Mouse (Mus musculus): ENCODE data around the gene Tmem206. TPM values are rescaled to one million over a fixed set of nuclear protein-coding genes. Genes with fewer than 3 reads are reported as not detected.
A peak's percentile ranks its signal among the peaks of the same experiment; 100 is the strongest.

Tmem206 gene
- polyA plus RNA-seq, 1 experiment from 2014 or later, result 57.0 TPM

DNA sequence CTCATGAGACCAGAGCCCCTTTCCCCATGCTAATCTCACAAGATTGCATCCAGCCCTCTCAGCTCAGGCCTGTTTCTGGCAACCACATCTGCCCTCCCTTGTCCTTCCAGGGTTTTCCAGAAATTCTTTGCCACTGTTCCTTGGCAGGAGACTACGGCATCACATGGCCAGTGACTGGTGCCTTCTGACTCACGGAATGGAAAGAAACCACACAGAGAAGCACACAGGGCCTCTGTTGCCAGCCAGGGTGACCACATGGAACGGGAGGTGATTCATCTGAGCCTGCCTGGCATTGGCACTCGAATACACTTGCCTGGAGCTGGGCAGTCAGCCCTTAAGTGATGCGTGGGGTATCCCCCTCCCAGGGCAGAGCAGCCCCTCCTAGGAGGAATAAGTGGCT lies 33.4 kb upstream of the Tmem206 start:
- H3K9ac ChIP-seq (ENCODE audit: low read length), result no peak overlapping the region
- ATAC-seq, result no peak
- H3K27me3 ChIP-seq (replicated peaks; ENCODE audit: control insufficient read depth, insufficient read depth, low read length), result no peaks in the 10 kb centered on the region
- DNase-seq (ENCODE audit: low spot score), result no peak
- no peak overlapping the region for H3K4me2 ChIP-seq (ENCODE audit: low read length)
- 71% methylated on average over 5 of the region's 5 CpGs for WGBS
- no peaks in the 10 kb centered on the region for H3K9me3 ChIP-seq (replicated peaks; ENCODE audit: control insufficient read depth, low read length)
- no peaks in the 10 kb centered on the region for H3K4me1 ChIP-seq (ENCODE audit: control insufficient read depth, insufficient read depth, low read length)
- no peak overlapping the region for H3K27ac ChIP-seq (ENCODE audit: low read depth, low read length)
- no peak overlapping the region for H3K4me3 ChIP-seq (ENCODE audit: low read depth, low read length)
- H3K36me3 ChIP-seq (ENCODE audit: control insufficient read depth, insufficient read depth, low read length), result no peaks in the 10 kb centered on the region

DNA sequence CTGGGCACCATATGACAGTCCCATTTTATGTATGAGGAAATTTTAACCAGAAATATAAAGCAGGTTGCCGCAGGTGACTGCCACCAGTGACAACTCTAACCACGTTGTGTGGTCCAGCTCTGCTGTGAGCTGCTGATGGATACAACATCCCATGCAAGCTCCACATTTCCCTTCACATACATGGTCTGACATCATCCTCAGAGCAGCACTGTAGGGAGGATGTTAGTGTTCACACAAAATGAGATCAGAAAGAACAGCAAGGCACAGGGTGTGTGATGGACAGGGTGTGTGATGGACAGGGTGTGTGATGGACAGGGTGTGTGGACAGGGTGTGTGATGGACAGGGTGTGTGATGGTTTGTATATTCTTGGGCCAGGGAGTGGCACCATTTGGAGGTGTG lies 32.7 kb upstream of the Tmem206 start:
- no peaks in the 10 kb centered on the region for H3K4me1 ChIP-seq (ENCODE audit: control insufficient read depth, insufficient read depth, low read length)
- H3K9ac ChIP-seq (ENCODE audit: low read length), result no peak overlapping the region
- H3K4me3 ChIP-seq (ENCODE audit: low read depth, low read length), result no peak overlapping the region
- H3K9me3 ChIP-seq (replicated peaks; ENCODE audit: control insufficient read depth, low read length), result no peaks in the 10 kb centered on the region
- no peak overlapping the region for H3K4me2 ChIP-seq (ENCODE audit: low read length)
- ATAC-seq (no peak), DNase-seq (ENCODE audit: low spot score) (no peak)
- 80% methylated on average over 2 of the region's 2 CpGs for WGBS
- no peaks in the 10 kb centered on the region for H3K27me3 ChIP-seq (replicated peaks; ENCODE audit: control insufficient read depth, insufficient read depth, low read length)
- H3K27ac ChIP-seq (ENCODE audit: low read depth, low read length), result no peak overlapping the region
- H3K36me3 ChIP-seq (ENCODE audit: control insufficient read depth, insufficient read depth, low read length), result no peaks in the 10 kb centered on the region

DNA sequence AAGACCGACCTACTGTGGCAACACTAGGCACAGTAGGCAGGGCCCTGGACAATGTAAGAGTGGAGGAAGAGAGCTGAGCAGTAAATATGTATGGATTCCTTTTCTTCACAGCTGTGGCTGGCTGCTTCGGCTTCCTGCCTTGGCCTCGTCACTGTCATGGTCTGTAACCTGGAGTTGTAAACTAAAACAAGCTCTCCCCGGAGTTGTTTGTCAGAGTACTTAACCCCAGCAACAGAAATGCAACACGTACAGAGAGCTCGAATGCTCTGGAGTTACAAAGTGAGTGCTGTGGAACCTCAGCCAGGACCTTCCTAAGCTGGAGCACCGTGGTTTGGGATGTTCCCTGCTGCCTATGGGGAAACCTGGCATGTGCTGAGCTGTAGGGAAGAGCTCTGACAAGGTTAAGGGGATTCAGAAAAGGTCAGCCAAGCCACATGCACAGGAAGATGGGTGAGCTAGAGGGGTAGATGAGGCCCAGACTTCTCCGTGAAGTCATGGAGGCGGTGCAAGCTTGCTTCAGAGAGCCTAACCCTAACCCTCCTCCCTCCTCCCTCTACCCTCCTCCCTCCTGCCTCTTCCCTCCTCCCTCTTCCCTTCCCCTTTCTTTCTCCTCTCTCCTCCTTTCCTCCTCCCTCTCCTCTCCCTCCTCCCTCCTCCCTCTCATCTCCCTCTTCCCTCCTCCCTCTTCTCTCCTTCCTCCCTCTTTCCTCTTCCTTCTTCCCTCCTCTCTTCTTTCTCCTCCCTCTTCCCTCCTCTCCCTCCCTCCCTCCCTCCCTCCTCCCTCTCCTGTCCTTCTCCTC lies 31.5 kb upstream of the Tmem206 start:
- Histone ChIP-seq H3K4me3 (ENCODE audit: low read depth, low read length) (no peak overlapping the region), H3K4me2 (ENCODE audit: low read length) (no peak overlapping the region), H3K27me3 (replicated peaks; ENCODE audit: control insufficient read depth, insufficient read depth, low read length) (no peaks in the 10 kb centered on the region), H3K36me3 (ENCODE audit: control insufficient read depth, insufficient read depth, low read length) (no peaks in the 10 kb centered on the region), H3K9me3 (replicated peaks; ENCODE audit: control insufficient read depth, low read length) (no peaks in the 10 kb centered on the region), H3K9ac (ENCODE audit: low read length) (no peak overlapping the region), H3K4me1 (ENCODE audit: control insufficient read depth, insufficient read depth, low read length) (no peaks in the 10 kb centered on the region), H3K27ac (ENCODE audit: low read depth, low read length) (no peak overlapping the region)
- DNase-seq (ENCODE audit: low spot score) (no peak), ATAC-seq (no peak)
- 73% methylated on average over 9 of the region's 9 CpGs for WGBS

DNA sequence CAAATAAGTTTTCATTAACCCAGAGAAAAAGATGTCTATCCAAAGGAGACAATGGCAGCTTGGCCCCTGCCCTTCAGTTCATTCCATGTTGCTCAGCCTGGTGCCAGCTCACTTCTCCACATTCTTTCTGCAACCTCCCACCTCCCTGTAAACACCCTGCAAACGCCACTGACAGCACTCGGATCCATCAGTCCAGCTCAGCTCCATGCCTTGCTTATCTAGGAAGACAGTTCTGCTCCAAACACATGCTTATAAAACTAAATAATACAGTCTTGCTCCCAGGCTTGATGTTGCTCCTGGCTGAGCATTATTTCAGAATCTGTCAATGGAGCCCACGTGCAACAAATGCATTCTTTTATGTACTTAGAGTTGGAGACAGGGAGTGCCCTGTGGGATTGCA lies 29.9 kb upstream of the Tmem206 start:
- Histone ChIP-seq H3K27me3 (replicated peaks; ENCODE audit: control insufficient read depth, insufficient read depth, low read length) (no peaks in the 10 kb centered on the region), H3K4me2 (ENCODE audit: low read length) (no peak overlapping the region), H3K4me3 (ENCODE audit: low read depth, low read length) (no peak overlapping the region), H3K9me3 (replicated peaks; ENCODE audit: control insufficient read depth, low read length) (no peaks in the 10 kb centered on the region), H3K27ac (ENCODE audit: low read depth, low read length) (no peak overlapping the region), H3K36me3 (ENCODE audit: control insufficient read depth, insufficient read depth, low read length) (no peaks in the 10 kb centered on the region), H3K4me1 (ENCODE audit: control insufficient read depth, insufficient read depth, low read length) (no peaks in the 10 kb centered on the region), H3K9ac (ENCODE audit: low read length) (no peak overlapping the region)
- ATAC-seq, result no peak
- WGBS, result 47% methylated on average over 3 of the region's 3 CpGs
- no peak for DNase-seq (ENCODE audit: low spot score)

DNA sequence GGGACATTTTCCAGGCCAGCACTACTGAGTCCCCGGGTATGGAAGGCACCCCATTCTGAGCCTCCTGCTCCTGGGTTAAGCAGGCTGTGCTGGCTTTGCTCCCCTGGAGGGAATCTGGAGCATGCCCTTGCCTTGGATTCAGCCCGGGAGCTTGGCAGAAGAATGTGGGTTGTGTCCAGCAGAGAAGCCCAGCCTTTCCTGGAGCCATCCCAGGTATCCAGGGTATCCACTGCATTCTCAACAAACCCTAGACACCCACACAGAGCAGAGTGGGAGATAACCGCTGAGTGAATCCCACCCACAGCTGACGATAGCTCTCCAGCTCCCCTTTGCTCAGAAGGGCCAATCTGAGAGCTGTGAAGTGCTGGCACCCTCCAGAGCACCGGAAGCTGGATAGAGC lies 29.3 kb upstream of the Tmem206 start:
- no peak overlapping the region for H3K4me2 ChIP-seq (ENCODE audit: low read length)
- ATAC-seq, result no peak
- H3K27me3 ChIP-seq (replicated peaks; ENCODE audit: control insufficient read depth, insufficient read depth, low read length), result no peaks in the 10 kb centered on the region
- DNase-seq (ENCODE audit: low spot score), result no peak
- no peaks in the 10 kb centered on the region for H3K36me3 ChIP-seq (ENCODE audit: control insufficient read depth, insufficient read depth, low read length)
- no peak overlapping the region for H3K27ac ChIP-seq (ENCODE audit: low read depth, low read length)
- no peak overlapping the region for H3K9ac ChIP-seq (ENCODE audit: low read length)
- no peaks in the 10 kb centered on the region for H3K9me3 ChIP-seq (replicated peaks; ENCODE audit: control insufficient read depth, low read length)
- WGBS, result 78% methylated on average over 5 of the region's 5 CpGs
- no peaks in the 10 kb centered on the region for H3K4me1 ChIP-seq (ENCODE audit: control insufficient read depth, insufficient read depth, low read length)
- no peak overlapping the region for H3K4me3 ChIP-seq (ENCODE audit: low read depth, low read length)

DNA sequence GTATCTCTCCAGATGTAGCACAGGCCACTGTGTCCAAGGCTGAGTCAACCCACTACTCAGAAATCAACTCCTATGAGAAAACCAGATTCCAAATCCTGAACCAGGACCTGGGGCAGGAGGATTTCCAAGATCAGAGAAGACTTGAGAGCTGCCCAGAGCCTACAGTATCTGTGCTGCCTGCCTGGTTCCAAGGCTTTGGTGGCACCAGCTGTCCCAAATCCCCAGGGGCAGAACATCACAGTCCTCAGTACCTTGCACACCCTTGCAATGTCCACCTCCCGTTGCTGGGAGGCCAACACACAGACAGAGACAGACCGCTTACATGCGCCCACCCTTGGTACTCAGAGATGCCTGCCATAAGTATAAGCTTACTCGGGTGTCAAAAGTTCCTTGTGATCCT lies 27.4 kb upstream of the Tmem206 start:
- WGBS, result 91% methylated on average over 4 of the region's 4 CpGs
- no peak for DNase-seq (ENCODE audit: low spot score)
- Histone ChIP-seq H3K4me3 (ENCODE audit: low read depth, low read length) (no peak overlapping the region), H3K36me3 (ENCODE audit: control insufficient read depth, insufficient read depth, low read length) (no peaks in the 10 kb centered on the region), H3K9ac (ENCODE audit: low read length) (no peak overlapping the region), H3K27ac (ENCODE audit: low read depth, low read length) (no peak overlapping the region), H3K27me3 (replicated peaks; ENCODE audit: control insufficient read depth, insufficient read depth, low read length) (no peaks in the 10 kb centered on the region), H3K4me1 (ENCODE audit: control insufficient read depth, insufficient read depth, low read length) (no peaks in the 10 kb centered on the region), H3K9me3 (replicated peaks; ENCODE audit: control insufficient read depth, low read length) (no peaks in the 10 kb centered on the region), H3K4me2 (ENCODE audit: low read length) (no peak overlapping the region)
- ATAC-seq, result no peak

DNA sequence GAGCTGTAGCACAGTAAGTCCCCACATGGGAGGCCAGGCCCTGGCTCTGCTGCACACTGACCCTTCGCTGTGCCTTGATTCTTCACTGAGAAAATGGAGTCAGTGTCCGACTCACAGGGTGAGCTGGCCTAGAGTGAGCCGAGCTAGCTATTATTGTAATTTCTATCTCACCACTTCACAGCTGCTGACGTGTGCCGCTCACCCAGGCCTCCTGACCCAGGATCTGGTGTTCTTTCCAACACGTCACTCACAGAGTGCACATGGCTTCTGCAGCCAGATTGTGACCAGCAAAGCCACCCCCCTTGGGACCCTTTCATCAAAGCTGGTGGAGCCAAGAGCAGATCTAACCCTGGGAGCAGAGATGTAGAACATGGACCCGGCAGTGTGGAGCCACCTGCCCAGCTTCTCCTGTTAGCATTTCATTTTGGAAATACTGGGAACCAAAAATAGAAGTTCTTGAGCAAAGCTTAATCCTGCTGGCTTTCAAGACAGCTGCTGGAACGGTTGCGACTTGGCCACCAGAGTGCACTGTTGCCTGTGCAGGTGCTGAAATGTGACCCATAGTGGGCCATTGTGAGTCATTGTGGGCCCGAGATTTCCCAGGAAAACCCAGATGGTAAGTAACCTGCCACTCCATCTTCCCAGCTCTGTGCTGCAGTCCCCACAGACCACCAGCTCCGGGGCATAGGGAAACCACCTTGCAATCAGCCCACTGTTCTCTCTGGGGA lies 26.3 kb upstream of the Tmem206 start:
- H3K4me2 ChIP-seq (ENCODE audit: low read length), result no peak overlapping the region
- no peak overlapping the region for H3K4me3 ChIP-seq (ENCODE audit: low read depth, low read length)
- no peak overlapping the region for H3K9ac ChIP-seq (ENCODE audit: low read length)
- no peaks in the 10 kb centered on the region for H3K27me3 ChIP-seq (replicated peaks; ENCODE audit: control insufficient read depth, insufficient read depth, low read length)
- H3K9me3 ChIP-seq (replicated peaks; ENCODE audit: control insufficient read depth, low read length), result no peaks in the 10 kb centered on the region
- ATAC-seq (no peak), DNase-seq (ENCODE audit: low spot score) (peak; percentile 39)
- 62% methylated on average over 11 of the region's 11 CpGs for WGBS
- H3K36me3 ChIP-seq (ENCODE audit: control insufficient read depth, insufficient read depth, low read length), result no peaks in the 10 kb centered on the region
- no peak overlapping the region for H3K27ac ChIP-seq (ENCODE audit: low read depth, low read length)
- no peaks in the 10 kb centered on the region for H3K4me1 ChIP-seq (ENCODE audit: control insufficient read depth, insufficient read depth, low read length)

DNA sequence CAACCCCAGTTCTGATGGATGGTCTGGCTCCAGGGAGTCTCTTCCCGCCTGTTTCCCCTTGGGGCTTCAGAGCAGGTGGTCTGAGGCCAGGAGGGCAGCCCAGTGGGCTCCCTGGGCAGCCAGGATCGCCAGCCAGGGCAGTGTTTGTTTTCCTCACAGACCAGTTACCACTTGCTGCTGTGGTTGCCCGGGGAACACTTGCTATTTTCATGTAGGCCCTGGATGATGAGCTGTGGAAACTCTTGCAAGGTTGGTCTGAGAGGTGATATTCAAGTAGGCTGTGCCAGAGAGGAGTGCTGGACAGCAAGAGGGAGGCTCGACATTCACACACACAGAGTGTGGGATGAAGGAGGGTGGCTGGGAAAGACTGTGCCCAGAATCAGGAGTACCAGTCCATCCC lies 23.8 kb upstream of the Tmem206 start:
- no peak overlapping the region for H3K9ac ChIP-seq (ENCODE audit: low read length)
- DNase-seq (ENCODE audit: low spot score) (no peak), ATAC-seq (no peak)
- WGBS, result 39% methylated on average over 4 of the region's 4 CpGs
- no peak overlapping the region for H3K4me3 ChIP-seq (ENCODE audit: low read depth, low read length)
- H3K27me3 ChIP-seq (replicated peaks; ENCODE audit: control insufficient read depth, insufficient read depth, low read length), result no peaks in the 10 kb centered on the region
- H3K9me3 ChIP-seq (replicated peaks; ENCODE audit: control insufficient read depth, low read length), result no peaks in the 10 kb centered on the region
- no peak overlapping the region for H3K4me2 ChIP-seq (ENCODE audit: low read length)
- no peaks in the 10 kb centered on the region for H3K4me1 ChIP-seq (ENCODE audit: control insufficient read depth, insufficient read depth, low read length)
- H3K27ac ChIP-seq (ENCODE audit: low read depth, low read length), result no peak overlapping the region
- H3K36me3 ChIP-seq (ENCODE audit: control insufficient read depth, insufficient read depth, low read length), result 0 out of 2 replicates have a peak, but pooled peaks cover 4% of the 10 kb centered on the region

DNA sequence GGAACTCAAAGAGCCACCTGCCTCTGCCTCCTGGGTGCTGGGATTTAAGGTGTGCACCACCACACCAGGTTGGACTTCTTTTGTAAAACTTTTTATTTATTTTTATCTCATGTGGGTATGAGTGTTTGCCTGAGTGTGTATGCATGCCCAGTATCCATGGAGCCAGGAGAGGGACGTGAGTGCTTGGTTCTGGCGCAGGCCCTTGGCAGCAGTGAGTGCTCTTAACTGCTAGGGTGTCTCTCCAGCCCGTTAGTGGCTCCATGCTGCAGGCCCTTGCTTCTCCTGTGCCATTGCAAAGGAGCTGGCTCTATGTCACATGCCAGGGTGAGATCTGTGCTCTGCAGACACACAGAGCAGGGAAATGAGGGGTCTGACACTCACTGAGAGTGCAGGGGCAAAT lies 22.0 kb upstream of the Tmem206 start:
- no peaks in the 10 kb centered on the region for H3K27me3 ChIP-seq (replicated peaks; ENCODE audit: control insufficient read depth, insufficient read depth, low read length)
- 0 out of 2 replicates have a peak, but pooled peaks cover 4% of the 10 kb centered on the region for H3K36me3 ChIP-seq (ENCODE audit: control insufficient read depth, insufficient read depth, low read length)
- H3K9ac ChIP-seq (ENCODE audit: low read length), result no peak overlapping the region
- no peaks in the 10 kb centered on the region for H3K4me1 ChIP-seq (ENCODE audit: control insufficient read depth, insufficient read depth, low read length)
- ATAC-seq (no peak), DNase-seq (ENCODE audit: low spot score) (no peak)
- H3K9me3 ChIP-seq (replicated peaks; ENCODE audit: control insufficient read depth, low read length), result no peaks in the 10 kb centered on the region
- WGBS, result 77% methylated on average over 3 of the region's 3 CpGs
- H3K4me2 ChIP-seq (ENCODE audit: low read length), result no peak overlapping the region
- H3K27ac ChIP-seq (ENCODE audit: low read depth, low read length), result no peak overlapping the region
- no peak overlapping the region for H3K4me3 ChIP-seq (ENCODE audit: low read depth, low read length)

Data from forebrain, embryonic 14.5 days (tissue).